Mouse (Mus musculus) neural tube, embryonic 14.5 days (tissue): ENCODE results near the gene Pot1a. TPM values are rescaled to one million over a fixed set of nuclear protein-coding genes. Genes with fewer than 3 reads are reported as not detected.
A peak's percentile ranks its signal among the peaks of the same experiment; 100 is the strongest.

ENCODE experiments used
- ATAC-seq: fragments of 200-750 bp; cut with Nextera tagmentation; 2 replicates; pipeline ENCODE4 v1.8.0; 2017; ENCODE audit warnings: low read depth, mild to moderate bottlenecking, moderate TSS enrichment, moderate library complexity
- H3K27ac ChIP-seq: fragments of 300-500 bp; sonication (generic); 2 replicates; pipeline ENCODE4 v1.5.1; 2014; ENCODE audit warnings: low read depth, mild to moderate bottlenecking, control low read depth, low read length, moderate library complexity, mixed read lengths
- H3K27me3 ChIP-seq: fragments of 300-500 bp; sonication (generic); 2 replicates; pipeline ENCODE4 v1.6.1; 2014; ENCODE audit warnings: low read length; ENCODE audit not compliant: control insufficient read depth, insufficient read depth
- H3K36me3 ChIP-seq: fragments of 300-500 bp; sonication (generic); 2 replicates; pipeline ENCODE4 v1.6.1; 2014; ENCODE audit warnings: low read length, mixed read lengths; ENCODE audit not compliant: control insufficient read depth, insufficient read depth
- H3K4me1 ChIP-seq: fragments of 300-500 bp; sonication (generic); 2 replicates; pipeline ENCODE4 v1.6.1; 2014; ENCODE audit warnings: low read length; ENCODE audit not compliant: control insufficient read depth, insufficient read depth
- H3K4me2 ChIP-seq: fragments of 300-500 bp; sonication (generic); 2 replicates; pipeline ENCODE4 v1.6.1; 2014; ENCODE audit warnings: mild to moderate bottlenecking, low read depth, low read length, control low read depth
- H3K4me3 ChIP-seq: fragments of 300-500 bp; sonication (generic); 2 replicates; pipeline ENCODE4 v1.5.1; 2014; ENCODE audit warnings: low read depth, low read length, control low read depth, mixed read lengths
- H3K9ac ChIP-seq: fragments of 300-500 bp; sonication (generic); replicated peaks from 2 replicates; pipeline ENCODE4 v1.6.1; 2014; ENCODE audit warnings: low read depth, mild to moderate bottlenecking, control low read depth, low read length, mixed read lengths
- H3K9me3 ChIP-seq: fragments of 300-500 bp; sonication (generic); 2 replicates; pipeline ENCODE4 v1.6.1; 2016; ENCODE audit warnings: low read length; ENCODE audit not compliant: control insufficient read depth
- WGBS: fragments of 180-500 bp; shearing (Covaris S2); extraction: QIAGEN DNeasy Blood & Tissue Kit; methylation state at CpG from one replicate; pipeline ENCODE4 v1.1.7; 2014; 5-methylcytosine and 5-hydroxymethylcytosine counted together
- polyA plus RNA-seq: library from polyadenylated mRNA; unstranded; fragments of >200 nt; fragmentation: Nextera tagmentation; extraction: Ambion mirVana; gene quantifications from 2 replicates; pipeline ENCODE4 v1.2.1, GENCODE M21; 2014

Gene Pot1a
- 34.3 and 34.6 TPM in 2 replicates for polyA plus RNA-seq

GRCm38 (mm10) chr6:25808806-25809495, at the start of gene Pot1a:
Gene Pot1a (minus strand): TSS chr6:25809246.
- Histone ChIP-seq H3K9ac (peak within 1 kb of the TSS; percentile 58), H3K4me2 (peak within 1 kb of the TSS; percentile 55), H3K4me3 (peak within 1 kb of the TSS; percentile 47), H3K27ac (peak within 1 kb of the TSS; percentile 74), H3K9me3 (no peaks in the 10 kb centered on the region), H3K36me3 (no peaks in the 10 kb centered on the region), H3K4me1 (0 out of 2 replicates have a peak, but pooled peaks cover 2% of the 10 kb centered on the region), H3K27me3 (no peaks in the 10 kb centered on the region)
- ATAC-seq, result peak; percentile 100
- WGBS, result under 1% methylated on average over 34 of the region's 34 CpGs

- no peak overlapping the region for H3K4me2 ChIP-seq
- no peak overlapping the region for H3K27ac ChIP-seq
- 33% methylated on average over 2 of the region's 2 CpGs for WGBS
- H3K4me3 ChIP-seq, result no peak overlapping the region
- no peaks in the 10 kb centered on the region for H3K36me3 ChIP-seq
- no peak for ATAC-seq
- H3K9ac ChIP-seq, result no peak overlapping the region
- no peaks in the 10 kb centered on the region for H3K27me3 ChIP-seq
- no peaks in the 10 kb centered on the region for H3K9me3 ChIP-seq
- no peaks in the 10 kb centered on the region for H3K4me1 ChIP-seq
Observed at GRCm38 (mm10) chr6:25836261-25836660, 27.2 kb upstream of the Pot1a start.

GRCm38 (mm10) chr6:25806021-25806420, 3.0 kb downstream of the Pot1a start:
- ATAC-seq, result no peak

GRCm38 (mm10) chr6:25802269-25802668, 6.8 kb downstream of the Pot1a start:
- Histone ChIP-seq H3K27me3 (no peaks in the 10 kb centered on the region), H3K9me3 (no peaks in the 10 kb centered on the region), H3K4me3 (no peak overlapping the region), H3K9ac (no peak overlapping the region), H3K4me1 (0 out of 2 replicates have a peak, but pooled peaks cover 2% of the 10 kb centered on the region), H3K4me2 (no peak overlapping the region), H3K36me3 (no peaks in the 10 kb centered on the region), H3K27ac (no peak overlapping the region)
- 76% methylated on average over 3 of the region's 3 CpGs for WGBS
- ATAC-seq, result no peak

More at GRCm38 (mm10) chr6:25806021-25806420, 3.0 kb downstream of the Pot1a start:
- no peaks in the 10 kb centered on the region for H3K9me3 ChIP-seq
- H3K9ac ChIP-seq, result no peak overlapping the region
- 0 out of 2 replicates have a peak, but pooled peaks cover 2% of the 10 kb centered on the region for H3K4me1 ChIP-seq
- no peak overlapping the region for H3K4me2 ChIP-seq
- H3K27me3 ChIP-seq, result no peaks in the 10 kb centered on the region
- H3K4me3 ChIP-seq, result no peak overlapping the region
- no peak overlapping the region for H3K27ac ChIP-seq
- WGBS, result 82% methylated on average over 3 of the region's 3 CpGs
- H3K36me3 ChIP-seq, result no peaks in the 10 kb centered on the region

GRCm38 (mm10) chr6:25801230-25801629, 7.8 kb downstream of the Pot1a start:
- Histone ChIP-seq H3K4me3 (no peak overlapping the region), H3K27ac (no peak overlapping the region), H3K4me2 (no peak overlapping the region), H3K4me1 (no peaks in the 10 kb centered on the region), H3K9me3 (no peaks in the 10 kb centered on the region), H3K27me3 (no peaks in the 10 kb centered on the region), H3K9ac (no peak overlapping the region), H3K36me3 (no peaks in the 10 kb centered on the region)
- no peak for ATAC-seq
- 82% methylated on average over 6 of the region's 6 CpGs for WGBS

DNA sequence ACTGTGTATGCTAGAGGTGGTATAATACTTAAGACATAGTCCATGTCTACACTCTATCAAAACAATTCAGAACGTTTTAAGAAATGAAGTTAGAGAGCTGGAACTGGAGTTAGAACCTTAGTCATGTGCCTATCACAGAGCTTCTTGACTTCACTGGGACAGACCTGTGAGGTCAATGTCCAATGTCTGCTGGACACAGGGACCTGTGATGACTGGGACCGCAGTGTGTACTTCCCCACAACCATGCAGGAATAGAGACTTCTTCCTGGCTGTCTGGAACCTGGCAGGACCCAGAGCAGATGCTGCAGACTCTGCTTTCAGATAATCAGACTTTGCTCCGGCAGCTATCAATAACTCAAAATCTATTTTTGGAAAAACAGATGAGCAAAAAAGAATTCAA, 40.8 kb downstream of the Pot1a start:
- Histone ChIP-seq H3K9me3 (no peaks in the 10 kb centered on the region), H3K36me3 (no peaks in the 10 kb centered on the region; the same call in 1 of the 2 replicates), H3K9ac (no peak overlapping the region), H3K27ac (no peak overlapping the region), H3K4me2 (no peak overlapping the region), H3K4me1 (no peaks in the 10 kb centered on the region), H3K4me3 (no peak overlapping the region), H3K27me3 (no peaks in the 10 kb centered on the region)
- ATAC-seq, result no peak
- WGBS, result 92% methylated on average over 3 of the region's 3 CpGs

GRCm38 (mm10) chr6:25767552-25767951, 41.5 kb downstream of the Pot1a start:
- H3K9me3 ChIP-seq, result no peaks in the 10 kb centered on the region
- H3K4me3 ChIP-seq, result no peak overlapping the region
- WGBS, result 80% methylated on average over 8 of the region's 8 CpGs
- H3K27ac ChIP-seq, result no peak overlapping the region
- H3K36me3 ChIP-seq, result no peaks in the 10 kb centered on the region; the same call in 1 of the 2 replicates
- ATAC-seq, result peak; percentile 61; the same call in 1 of the 2 replicates
- no peaks in the 10 kb centered on the region for H3K27me3 ChIP-seq
- H3K4me2 ChIP-seq, result no peak overlapping the region
- H3K4me1 ChIP-seq, result no peaks in the 10 kb centered on the region
- H3K9ac ChIP-seq, result no peak overlapping the region

DNA sequence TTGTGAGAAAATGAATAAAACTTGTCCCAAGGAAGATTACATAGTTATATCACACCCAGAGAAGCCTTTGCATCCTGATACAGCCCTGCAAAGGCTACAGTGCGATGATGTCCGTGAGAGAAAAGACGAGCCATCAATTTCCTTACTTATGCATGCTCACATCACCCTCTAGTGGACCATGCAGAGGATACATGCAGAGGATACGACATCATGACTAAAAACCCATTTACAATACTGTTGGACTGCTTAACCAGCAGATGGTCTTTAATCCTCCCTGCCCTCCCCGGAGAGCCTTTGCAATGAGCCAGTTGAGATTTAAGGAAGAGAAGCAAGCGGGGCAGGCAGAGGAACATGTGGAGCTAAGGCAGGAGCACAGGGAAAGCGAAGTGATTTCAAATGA, 42.0 kb downstream of the Pot1a start:
- no peak overlapping the region for H3K9ac ChIP-seq
- no peaks in the 10 kb centered on the region for H3K4me1 ChIP-seq
- no peak overlapping the region for H3K4me3 ChIP-seq
- peaks cover 2% of the 10 kb centered on the region for H3K36me3 ChIP-seq
- WGBS, result 36% methylated on average over 7 of the region's 7 CpGs
- peak; percentile 97 for ATAC-seq
- H3K9me3 ChIP-seq, result no peaks in the 10 kb centered on the region
- no peak overlapping the region for H3K4me2 ChIP-seq
- H3K27me3 ChIP-seq, result no peaks in the 10 kb centered on the region
- H3K27ac ChIP-seq, result 0 out of 2 replicates have a peak overlapping the region, but pooled peaks have one; percentile 19

- Histone ChIP-seq H3K9me3 (no peaks in the 10 kb centered on the region), H3K4me2 (no peak overlapping the region), H3K27me3 (no peaks in the 10 kb centered on the region), H3K4me1 (no peaks in the 10 kb centered on the region), H3K4me3 (no peak overlapping the region), H3K9ac (no peak overlapping the region), H3K27ac (no peak overlapping the region), H3K36me3 (peaks cover 7% of the 10 kb centered on the region)
- WGBS, result 83% methylated on average over 10 of the region's 10 CpGs
- no peak for ATAC-seq
Observed at GRCm38 (mm10) chr6:25766283-25766682, 42.8 kb downstream of the Pot1a start.
